Mouse (Mus musculus): ENCODE measurements around the gene Tph2. TPM values are rescaled to one million over a fixed set of nuclear protein-coding genes. Genes with fewer than 3 reads are reported as not detected.

The Tph2 gene
- total RNA-seq, 2 experiments from 2014 or later = 1.4 to 1.6 TPM

DNA sequence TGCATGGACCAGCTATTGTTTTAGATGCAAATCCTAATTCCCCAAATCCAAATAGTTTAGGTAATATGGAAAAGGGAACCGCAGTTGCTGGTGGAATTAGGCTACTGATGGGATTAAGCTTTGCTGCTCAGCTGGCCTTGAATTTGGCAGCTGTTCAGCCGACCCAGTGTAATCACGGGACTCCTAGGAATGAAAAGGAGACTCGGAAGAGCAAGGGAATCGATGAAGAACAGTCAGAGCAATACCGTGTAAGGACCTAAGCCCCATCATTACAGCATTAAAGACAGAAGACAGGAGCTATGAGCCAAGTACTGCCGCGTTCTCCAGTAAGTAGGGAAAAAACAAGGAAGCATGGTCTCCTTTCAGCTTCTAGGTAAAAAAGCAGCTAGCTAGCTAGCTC, 134.6 kb downstream of the Tph2 start:
- intact Hi-C loops (cut with DNase I) = no loop called here
- no peak for DNase-seq (ENCODE audit: low spot score in 2 of 2)

DNA sequence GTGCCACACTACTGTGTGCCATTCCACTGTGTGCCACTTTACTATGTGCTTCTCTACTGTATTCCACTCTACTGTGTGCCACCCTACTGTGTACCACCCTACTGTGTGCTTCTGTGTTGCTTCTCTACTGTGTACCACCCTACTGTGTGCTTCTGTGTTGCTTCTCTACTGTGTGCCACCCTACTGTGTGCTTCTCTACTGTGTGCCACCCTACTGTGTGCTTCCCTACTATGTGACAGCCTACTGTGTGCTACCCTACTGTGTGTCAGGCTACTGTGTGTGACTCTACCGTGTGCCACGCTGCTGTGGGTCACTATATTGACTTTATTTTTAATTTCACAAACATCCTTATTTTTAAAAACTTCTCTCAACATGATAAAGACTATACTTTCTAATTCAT, 136.3 kb downstream of the Tph2 start:
- intact Hi-C loops (cut with DNase I) = no loop called here
- DNase-seq (ENCODE audit: low spot score in 2 of 2) = no peak

DNA sequence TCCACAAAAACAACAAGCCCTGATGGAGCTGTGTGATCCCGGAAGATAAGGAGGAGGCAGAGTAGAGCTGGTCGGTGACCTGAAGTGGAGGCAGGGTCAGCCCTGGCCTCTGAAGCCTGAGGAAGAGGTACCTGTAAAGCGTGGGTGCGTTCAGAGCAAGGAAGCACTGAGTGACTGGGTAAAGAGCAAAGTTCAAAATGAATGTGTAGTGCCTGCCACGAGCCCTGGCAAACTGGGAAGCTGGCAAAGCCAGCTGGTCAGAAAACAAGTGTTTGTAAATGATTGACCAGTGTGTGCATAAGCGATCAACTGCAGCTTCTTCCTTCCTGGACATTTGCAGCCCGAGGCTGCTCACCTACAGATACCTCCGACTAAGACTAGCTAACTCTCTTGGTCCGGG, 149.1 kb downstream of the Tph2 start:
- intact Hi-C loops (cut with DNase I) = no loop called here

More for the DNA sequence above, 149.1 kb downstream of the Tph2 start:
- DNase-seq (ENCODE audit: low spot score in 2 of 2) = no peak

Other genes starting within 250 kb of the Tph2 start
- 10 to 100 TPM; 41.4 to 42.9 TPM for gene Tbc1d15, start 66.4 kb upstream of the Tph2 start, total RNA-seq (2021)
- gene Rab21, start 130.6 kb upstream of the Tph2 start, total RNA-seq (2021) = 10 to 100 TPM; 49.7 to 50.6 TPM
- 10 to 100 TPM; 52.6 to 57.6 TPM for gene Tmem19, start 177.5 kb upstream of the Tph2 start, total RNA-seq (2021)
- gene Thap2, start 199.4 kb upstream of the Tph2 start, total RNA-seq (2021) = 10 to 100 TPM; 10.7 to 13.1 TPM
- 10 to 100 TPM; 50.9 to 52.6 TPM for gene Zfc3h1, start 199.9 kb upstream of the Tph2 start, total RNA-seq (2021)